In the genomic region with DNA sequence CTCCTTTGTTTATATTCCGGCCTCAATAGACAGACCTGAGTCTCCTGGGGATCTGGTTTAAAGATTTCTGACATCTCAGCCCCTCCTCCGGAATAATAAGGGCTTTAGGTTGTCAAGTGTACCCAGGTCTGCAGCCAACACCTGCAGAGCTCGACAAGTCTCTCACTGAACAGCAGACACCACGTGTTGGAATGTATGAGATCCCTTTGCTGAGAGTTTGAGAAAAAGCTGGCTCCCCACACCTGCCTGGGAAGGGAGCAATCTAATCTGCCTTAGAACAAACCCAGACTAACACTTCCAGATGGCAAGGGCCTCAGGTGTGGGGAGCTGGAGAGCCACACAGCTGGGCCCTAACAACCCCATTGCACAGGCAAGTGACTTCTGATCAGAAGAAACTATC, we compare ENCODE assay signal across 19 mouse cellular contexts.
DNase-seq lines count a peak whose midpoint lies in the region; ATAC-seq and TF ChIP-seq lines count a peak whose summit lies in the region.
"Had no signal": no experiment of that assay in that cellular context is flagged by ENCODE, and none has a peak within 500 bp of the region (broad histone marks: within the 10 kb centered on the region; RNA-seq: fewer than 3 reads in every experiment).

No protein-coding gene starts in this region.

- no peak overlapping the region for H3K4me2 ChIP-seq in heart, embryonic 16.5 days (ENCODE audit: low read depth, low read length)
- no peak overlapping the region for H3K4me2 ChIP-seq in heart, embryonic 12.5 days
- no peak overlapping the region for H3K4me2 ChIP-seq in stomach, postnatal 0 days (replicated peaks; ENCODE audit: low read depth)
- H3K4me2 ChIP-seq: embryonic facial prominence, embryonic 12.5 days; forebrain, embryonic 12.5 days; limb, embryonic 13.5 days; midbrain, embryonic 15.5 days had no signal

- no peak overlapping the region for H3K4me3 ChIP-seq in heart, embryonic 16.5 days (ENCODE audit: low read length)
- H3K4me3 ChIP-seq in heart, embryonic 12.5 days, result no peak overlapping the region
- H3K4me3 ChIP-seq in testis, adult 2 months (ENCODE audit: control insufficient read depth, low read depth, low read length), result peak overlapping the region; percentile 72
- no peak overlapping the region for H3K4me3 ChIP-seq in stomach, postnatal 0 days (ENCODE audit: low read depth, low read length)
- no peak overlapping the region for H3K4me3 ChIP-seq in left cerebral cortex, adult 2 months
- H3K4me3 ChIP-seq: embryonic facial prominence, embryonic 12.5 days; forebrain, embryonic 12.5 days; limb, embryonic 13.5 days; midbrain, embryonic 15.5 days had no signal

- no peak for TF ChIP-seq CTCF in testis, adult 2 months (IDR thresholded peaks at IDR 0.05; ENCODE audit: control insufficient read depth, insufficient read depth, insufficient replicate concordance, low read depth, low read length)
- no peak for TF ChIP-seq CTCF in stomach, postnatal 0 days (IDR thresholded peaks at IDR 0.05; ENCODE audit: low read depth)
- no peak for TF ChIP-seq CTCF in left cerebral cortex, adult 2 months (IDR thresholded peaks at IDR 0.05)

- no peaks in the 10 kb centered on the region for H3K36me3 ChIP-seq in heart, embryonic 16.5 days (ENCODE audit: control insufficient read depth, insufficient read depth)
- no peaks in the 10 kb centered on the region for H3K36me3 ChIP-seq in heart, embryonic 12.5 days
- no peaks in the 10 kb centered on the region for H3K36me3 ChIP-seq in testis, adult 2 months (ENCODE audit: control insufficient read depth, insufficient read depth, low read length)
- no peaks in the 10 kb centered on the region for H3K36me3 ChIP-seq in stomach, postnatal 0 days (ENCODE audit: control insufficient read depth, insufficient read depth, low read length)
- H3K36me3 ChIP-seq: embryonic facial prominence, embryonic 12.5 days; forebrain, embryonic 12.5 days; limb, embryonic 13.5 days; midbrain, embryonic 15.5 days had no signal

- no peak for TF ChIP-seq POLR2A in testis, adult 2 months (IDR thresholded peaks at IDR 0.05; ENCODE audit: control insufficient read depth, low read depth, low read length)

- H3K27me3 ChIP-seq in heart, embryonic 16.5 days (ENCODE audit: control insufficient read depth, insufficient read depth, low read length), result no peaks in the 10 kb centered on the region
- no peaks in the 10 kb centered on the region for H3K27me3 ChIP-seq in heart, embryonic 12.5 days (replicated peaks)
- no peaks in the 10 kb centered on the region for H3K27me3 ChIP-seq in testis, adult 2 months (ENCODE audit: control insufficient read depth, insufficient read depth, low read length)
- H3K27me3 ChIP-seq in stomach, postnatal 0 days (ENCODE audit: control insufficient read depth, insufficient read depth, low read length), result no peaks in the 10 kb centered on the region
- H3K27me3 ChIP-seq: embryonic facial prominence, embryonic 12.5 days; forebrain, embryonic 12.5 days; limb, embryonic 13.5 days; midbrain, embryonic 15.5 days; Patski had no signal

- no peaks in the 10 kb centered on the region for H3K9me3 ChIP-seq in heart, embryonic 16.5 days (replicated peaks; ENCODE audit: control insufficient read depth, low read length)
- no peaks in the 10 kb centered on the region for H3K9me3 ChIP-seq in heart, embryonic 12.5 days (replicated peaks)
- no peaks in the 10 kb centered on the region for H3K9me3 ChIP-seq in stomach, postnatal 0 days (ENCODE audit: control insufficient read depth, low read length)
- H3K9me3 ChIP-seq: embryonic facial prominence, embryonic 12.5 days; forebrain, embryonic 12.5 days; limb, embryonic 13.5 days; midbrain, embryonic 15.5 days had no signal

- no peak for DNase-seq in testis, postnatal 14 days (ENCODE audit: low spot score)
- DNase-seq in stomach, postnatal 0 days (ENCODE audit: low spot score), result peak; percentile 55
- no peak for DNase-seq in adrenal gland, postnatal 10 days
- DNase-seq in left cerebral cortex, adult 2 months (ENCODE audit: extremely low spot score in 1 of 2, low spot score in 2 of 2), result no peak
- no peak for DNase-seq in urinary bladder, adult 18-20 months (ENCODE audit: low spot score in 2 of 2)
- DNase-seq: cerebellum, adult 9-10 months; heart, adult 11 months; heart, postnatal 14 days; kidney, postnatal 14 days; liver, postnatal 0 days had no signal

- WGBS in heart, embryonic 16.5 days, result 34% methylated on average over 4 of the region's 4 CpGs
- 44% methylated on average over 4 of the region's 4 CpGs for WGBS in heart, embryonic 12.5 days
- 27% methylated on average over 4 of the region's 4 CpGs for WGBS in stomach, postnatal 0 days

- no peak for TF ChIP-seq EP300 in stomach, postnatal 0 days (optimal IDR thresholded peaks at IDR 0.05)

- H3K27ac ChIP-seq in heart, embryonic 16.5 days (ENCODE audit: low read length), result no peak overlapping the region
- no peak overlapping the region for H3K27ac ChIP-seq in heart, embryonic 12.5 days (ENCODE audit: poor library complexity, severe bottlenecking)
- H3K27ac ChIP-seq in testis, adult 2 months (ENCODE audit: control insufficient read depth, insufficient read depth, low read depth, low read length), result no peak overlapping the region
- peak overlapping the region; percentile 87 for H3K27ac ChIP-seq in stomach, postnatal 0 days (replicated peaks)
- no peak overlapping the region for H3K27ac ChIP-seq in left cerebral cortex, adult 2 months
- H3K27ac ChIP-seq: forebrain, embryonic 12.5 days; hindbrain, postnatal 0 days; limb, embryonic 13.5 days; midbrain, embryonic 15.5 days had no signal

- intact Hi-C loops in left cerebral cortex, adult 2 months (cut with DNase I), result no loop called here

- no peak overlapping the region for H3K9ac ChIP-seq in heart, embryonic 16.5 days (ENCODE audit: low read length)
- H3K9ac ChIP-seq in heart, embryonic 12.5 days, result no peak overlapping the region
- no peak overlapping the region for H3K9ac ChIP-seq in stomach, postnatal 0 days (ENCODE audit: low read length)
- H3K9ac ChIP-seq: embryonic facial prominence, embryonic 12.5 days; forebrain, embryonic 12.5 days; limb, embryonic 13.5 days; liver, postnatal 0 days; midbrain, embryonic 15.5 days had no signal

- ATAC-seq in heart, embryonic 16.5 days (replicated peaks; ENCODE audit: extremely low read depth, insufficient read depth, low FRiP score), result peak; percentile 45
- ATAC-seq in heart, embryonic 12.5 days (ENCODE audit: insufficient number of reproducible peaks, low FRiP score), result no peak
- 0 out of 2 replicates have a peak, but pooled peaks have one; percentile 21 for ATAC-seq in stomach, postnatal 0 days (ENCODE audit: low FRiP score, low TSS enrichment)
- ATAC-seq: hindbrain, postnatal 0 days; liver, postnatal 0 days; midbrain, embryonic 15.5 days; Patski had no signal

- H3K4me1 ChIP-seq in heart, embryonic 16.5 days (ENCODE audit: control insufficient read depth, insufficient read depth, low read length), result peaks cover 14% of the 10 kb centered on the region
- H3K4me1 ChIP-seq in heart, embryonic 12.5 days (replicated peaks), result peaks cover 48% of the 10 kb centered on the region
- H3K4me1 ChIP-seq in testis, adult 2 months (ENCODE audit: control insufficient read depth, insufficient read depth, low read length), result peaks cover 16% of the 10 kb centered on the region
- peaks cover 8% of the 10 kb centered on the region for H3K4me1 ChIP-seq in stomach, postnatal 0 days (replicated peaks; ENCODE audit: control insufficient read depth, insufficient read depth)
- H3K4me1 ChIP-seq: midbrain, embryonic 15.5 days had no signal
